Mouse (Mus musculus): ENCODE data around the gene Sectm1a. TPM values are rescaled to one million over a fixed set of nuclear protein-coding genes. Genes with fewer than 3 reads are reported as not detected.
"Not testable (repeated sequence)": the region's sequence is repeated elsewhere in the genome, so short reads cannot be mapped to it uniquely, and the experiment has no call there.

Sectm1a gene
- total RNA-seq (2017), result not detected in 2 replicates

GRCm38 (mm10) chr11:121081120-121081519 lies at the start of gene Sectm1a:
Gene Sectm1a (minus strand): TSS chr11:121081220.
- ATAC-seq (ENCODE audit: extremely low read depth, insufficient number of reproducible peaks, low FRiP score, poor library complexity, severe bottlenecking), result no peak

GRCm38 (mm10) chr11:121129616-121130015 lies 48.6 kb upstream of the Sectm1a start:
- no peak for ATAC-seq (ENCODE audit: extremely low read depth, insufficient number of reproducible peaks, low FRiP score, poor library complexity, severe bottlenecking)

- ATAC-seq (ENCODE audit: extremely low read depth, insufficient number of reproducible peaks, low FRiP score, poor library complexity, severe bottlenecking), result no peak
These were observed 46.4 kb upstream of the Sectm1a start for GRCm38 (mm10) chr11:121127441-121127840.

- ATAC-seq (ENCODE audit: extremely low read depth, insufficient number of reproducible peaks, low FRiP score, poor library complexity, severe bottlenecking), result no peak
These were observed 45.4 kb upstream of the Sectm1a start for GRCm38 (mm10) chr11:121126395-121126794.

GRCm38 (mm10) chr11:121125522-121126172 lies 44.6 kb upstream of the Sectm1a start:
- ATAC-seq (ENCODE audit: extremely low read depth, insufficient number of reproducible peaks, low FRiP score, poor library complexity, severe bottlenecking), result no peak

GRCm38 (mm10) chr11:121123438-121123837 lies 42.4 kb upstream of the Sectm1a start:
- no peak for ATAC-seq (ENCODE audit: extremely low read depth, insufficient number of reproducible peaks, low FRiP score, poor library complexity, severe bottlenecking)

- ATAC-seq (ENCODE audit: extremely low read depth, insufficient number of reproducible peaks, low FRiP score, poor library complexity, severe bottlenecking), result no peak
These were observed 41.1 kb upstream of the Sectm1a start for GRCm38 (mm10) chr11:121122024-121122670.

GRCm38 (mm10) chr11:121121151-121121550 lies 40.1 kb upstream of the Sectm1a start:
- ATAC-seq (ENCODE audit: extremely low read depth, insufficient number of reproducible peaks, low FRiP score, poor library complexity, severe bottlenecking), result no peak

- ATAC-seq (ENCODE audit: extremely low read depth, insufficient number of reproducible peaks, low FRiP score, poor library complexity, severe bottlenecking), result no peak
These were observed 37.6 kb upstream of the Sectm1a start, which contains the start of gene Tex19.2 for GRCm38 (mm10) chr11:121118577-121118976. Gene Tex19.2 (minus strand): TSS chr11:121118677.

GRCm38 (mm10) chr11:121118106-121118505 lies 37.1 kb upstream of the Sectm1a start:
- no peak for ATAC-seq (ENCODE audit: extremely low read depth, insufficient number of reproducible peaks, low FRiP score, poor library complexity, severe bottlenecking)

- ATAC-seq (ENCODE audit: extremely low read depth, insufficient number of reproducible peaks, low FRiP score, poor library complexity, severe bottlenecking), result no peak
These were observed 31.2 kb upstream of the Sectm1a start for GRCm38 (mm10) chr11:121112091-121112775.

GRCm38 (mm10) chr11:121111601-121112000 lies 30.6 kb upstream of the Sectm1a start:
- no peak for ATAC-seq (ENCODE audit: extremely low read depth, insufficient number of reproducible peaks, low FRiP score, poor library complexity, severe bottlenecking)

GRCm38 (mm10) chr11:121111051-121111450 lies 30.0 kb upstream of the Sectm1a start:
- no peak for ATAC-seq (ENCODE audit: extremely low read depth, insufficient number of reproducible peaks, low FRiP score, poor library complexity, severe bottlenecking)

GRCm38 (mm10) chr11:121109986-121110385 lies 29.0 kb upstream of the Sectm1a start:
- no peak for ATAC-seq (ENCODE audit: extremely low read depth, insufficient number of reproducible peaks, low FRiP score, poor library complexity, severe bottlenecking)

- no peak for ATAC-seq (ENCODE audit: extremely low read depth, insufficient number of reproducible peaks, low FRiP score, poor library complexity, severe bottlenecking)
These were observed 27.0 kb upstream of the Sectm1a start for GRCm38 (mm10) chr11:121108061-121108460.

GRCm38 (mm10) chr11:121107242-121107641 lies 26.2 kb upstream of the Sectm1a start:
- not testable (repeated sequence) for ATAC-seq (ENCODE audit: extremely low read depth, insufficient number of reproducible peaks, low FRiP score, poor library complexity, severe bottlenecking)

GRCm38 (mm10) chr11:121101124-121101805 lies 20.2 kb upstream of the Sectm1a start:
- no peak for ATAC-seq (ENCODE audit: extremely low read depth, insufficient number of reproducible peaks, low FRiP score, poor library complexity, severe bottlenecking)

- no peak for ATAC-seq (ENCODE audit: extremely low read depth, insufficient number of reproducible peaks, low FRiP score, poor library complexity, severe bottlenecking)
These were observed 19.7 kb upstream of the Sectm1a start for GRCm38 (mm10) chr11:121100692-121101091.

- no peak for ATAC-seq (ENCODE audit: extremely low read depth, insufficient number of reproducible peaks, low FRiP score, poor library complexity, severe bottlenecking)
These were observed 18.7 kb upstream of the Sectm1a start for GRCm38 (mm10) chr11:121099762-121100161.

Data from neutrophil, adult 5-6 weeks (primary cell).